Mouse (Mus musculus): ENCODE measurements at regions not wholly inside any gene's neighbourhood (a gene's known extent, or its start where the extent isn't known, plus 50 kb on each side); places are given as distances from the start of the nearest gene placed in this dataset.
A peak's percentile ranks its signal among the peaks of the same experiment; 100 is the strongest.
"Not testable (repeated sequence)": the region's sequence is repeated elsewhere in the genome, so short reads cannot be mapped to it uniquely, and the experiment has no call there.

DNA sequence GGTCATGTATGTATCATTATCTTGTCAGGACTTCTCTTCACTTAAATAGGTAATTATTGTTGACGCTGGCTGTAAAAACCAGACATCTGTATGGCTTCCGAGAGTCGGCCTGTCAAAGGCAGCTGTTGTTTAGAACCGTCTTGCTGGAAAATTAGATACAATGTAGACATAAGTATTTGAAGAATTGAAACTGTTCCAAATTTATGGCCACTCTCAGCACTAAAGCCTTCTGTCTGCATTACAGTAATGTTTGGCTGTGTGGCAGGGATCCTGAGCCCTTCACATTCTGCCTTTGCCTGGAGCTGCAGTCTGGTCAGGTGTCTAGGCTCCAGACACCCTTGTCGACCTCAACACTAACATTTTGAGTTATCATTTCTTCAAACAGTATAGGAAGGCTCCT, 300.2 kb upstream of the Cwc22 start:
- Histone ChIP-seq H3K9me3 (no peaks in the 10 kb centered on the region), H3K9ac (no peak overlapping the region), H3K4me2 (no peak overlapping the region), H3K27me3 (no peaks in the 10 kb centered on the region), H3K36me3 (no peaks in the 10 kb centered on the region), H3K4me1 (0 out of 2 replicates have a peak, but pooled peaks cover 2% of the 10 kb centered on the region), H3K4me3 (no peak overlapping the region), H3K27ac (no peak overlapping the region)
- 57% methylated on average over 5 of the region's 5 CpGs for WGBS
- ATAC-seq (ENCODE audit: insufficient number of reproducible peaks, low FRiP score, low TSS enrichment, low read depth): no peak

DNA sequence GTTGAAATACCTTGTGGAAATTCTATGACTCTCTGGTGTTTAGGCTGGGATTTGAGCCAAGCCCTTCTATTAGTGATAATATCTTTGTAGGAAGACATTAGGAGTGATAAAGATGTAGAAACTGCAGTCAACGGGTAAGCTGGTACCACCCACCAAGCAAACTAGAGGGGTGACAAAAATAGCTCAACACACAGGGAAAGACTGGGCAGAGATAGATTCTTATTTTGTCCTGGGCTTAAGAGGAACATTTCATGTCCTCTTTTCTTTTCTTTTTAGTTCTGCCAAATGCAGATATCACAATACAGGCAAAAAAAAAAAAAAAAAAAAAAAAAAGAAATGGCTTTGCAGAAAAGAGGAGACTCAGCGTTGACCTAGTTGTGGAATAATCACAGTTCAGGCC, 294.1 kb upstream of the Cwc22 start:
- no peaks in the 10 kb centered on the region for H3K9me3 ChIP-seq
- no peaks in the 10 kb centered on the region for H3K27me3 ChIP-seq
- 0 out of 2 replicates have a peak, but pooled peaks cover 2% of the 10 kb centered on the region for H3K4me1 ChIP-seq
- no peaks in the 10 kb centered on the region for H3K36me3 ChIP-seq
- WGBS: 59% methylated on average over 2 of the region's 2 CpGs
- H3K4me3 ChIP-seq: no peak overlapping the region
- H3K9ac ChIP-seq: no peak overlapping the region
- ATAC-seq (ENCODE audit: insufficient number of reproducible peaks, low FRiP score, low TSS enrichment, low read depth): no peak
- no peak overlapping the region for H3K4me2 ChIP-seq
- H3K27ac ChIP-seq: no peak overlapping the region

DNA sequence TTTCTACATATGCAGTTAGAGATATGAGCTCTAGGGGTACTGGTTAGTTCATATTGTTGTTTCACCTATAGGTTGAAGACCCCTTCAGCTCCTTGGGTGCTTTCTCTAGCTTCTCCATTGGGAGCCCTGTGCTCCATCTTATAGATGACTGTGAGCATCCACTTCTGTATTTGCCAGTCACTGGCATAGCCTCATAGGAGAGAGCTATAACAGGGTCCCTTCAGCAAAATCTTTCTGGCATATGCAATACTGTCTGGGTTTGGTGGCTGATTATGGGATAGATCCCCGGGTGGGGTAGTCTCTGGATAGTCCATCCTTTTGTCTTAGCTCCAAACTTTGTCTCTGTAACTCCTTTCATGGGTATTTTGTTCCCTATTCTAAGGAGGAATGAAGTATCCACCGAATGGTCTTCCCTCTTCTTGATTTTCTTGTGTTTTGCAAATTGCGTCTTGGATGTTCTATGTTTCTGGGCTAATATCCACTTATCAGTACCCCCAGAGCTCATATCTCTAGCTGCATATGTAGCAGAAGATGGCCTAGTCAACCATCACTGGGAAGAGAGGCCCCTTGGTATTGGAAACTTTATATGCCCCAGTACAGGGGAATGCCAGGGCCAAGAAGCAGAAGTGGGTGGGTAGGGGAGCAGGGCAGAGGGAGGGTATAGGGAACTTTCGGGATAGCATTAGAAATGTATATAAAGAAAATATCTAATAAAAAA, 279.4 kb upstream of the Cwc22 start:
- H3K9me3 ChIP-seq; H3K27me3 ChIP-seq; H3K4me2 ChIP-seq; ATAC-seq (ENCODE audit: insufficient number of reproducible peaks, low FRiP score, low TSS enrichment, low read depth); H3K4me1 ChIP-seq; H3K9ac ChIP-seq; H3K36me3 ChIP-seq; H3K27ac ChIP-seq; H3K4me3 ChIP-seq: not testable (repeated sequence)
- 85% methylated on average over 4 of the region's 4 CpGs for WGBS

DNA sequence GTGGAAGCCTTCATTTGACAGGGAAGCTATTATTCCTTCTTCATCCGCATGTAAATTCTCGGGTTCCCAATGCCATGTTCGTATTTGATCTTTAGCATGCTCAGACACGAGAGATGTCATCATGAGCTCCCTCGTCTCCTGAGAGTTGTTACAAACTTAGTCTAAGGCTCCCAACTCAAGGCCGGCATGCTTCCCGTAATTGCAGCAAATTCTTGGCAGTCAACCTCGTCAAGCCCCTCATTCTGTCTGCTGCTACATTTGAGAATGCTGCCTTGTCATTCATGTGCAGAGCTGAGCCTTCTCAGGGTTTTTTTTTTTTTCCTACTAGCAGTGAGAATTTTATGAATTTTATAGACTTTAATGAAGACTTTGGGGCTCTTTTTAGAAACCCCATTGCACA, 268.3 kb upstream of the Cwc22 start:
- H3K4me2 ChIP-seq: no peak overlapping the region
- no peaks in the 10 kb centered on the region for H3K4me1 ChIP-seq
- no peak for ATAC-seq (ENCODE audit: insufficient number of reproducible peaks, low FRiP score, low TSS enrichment, low read depth)
- 47% methylated on average over 8 of the region's 8 CpGs for WGBS
- H3K9me3 ChIP-seq: no peaks in the 10 kb centered on the region
- no peak overlapping the region for H3K4me3 ChIP-seq
- H3K9ac ChIP-seq: no peak overlapping the region
- H3K27ac ChIP-seq: no peak overlapping the region
- H3K27me3 ChIP-seq: no peaks in the 10 kb centered on the region
- no peaks in the 10 kb centered on the region for H3K36me3 ChIP-seq

DNA sequence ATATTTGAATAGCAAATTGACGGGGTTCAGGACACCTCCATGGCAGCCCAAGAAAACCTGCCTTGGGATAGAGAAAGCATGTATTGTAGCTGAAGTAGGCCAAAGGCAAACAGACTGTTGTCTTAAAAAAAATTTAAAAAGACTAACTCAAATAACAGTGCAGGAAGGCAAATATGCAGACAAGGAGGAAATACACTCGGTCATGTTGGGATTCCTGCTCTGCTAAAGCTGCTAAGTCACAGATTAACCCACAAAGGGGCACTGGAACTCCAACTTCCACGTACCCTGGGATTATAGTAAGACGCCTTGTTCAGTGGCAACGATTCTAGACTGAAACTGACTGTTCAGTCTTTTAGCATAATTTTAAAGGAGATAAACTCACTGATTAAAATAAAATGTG, 258.9 kb upstream of the Cwc22 start:
- ATAC-seq (ENCODE audit: insufficient number of reproducible peaks, low FRiP score, low TSS enrichment, low read depth): no peak
- Histone ChIP-seq H3K4me1 (0 out of 2 replicates have a peak, but pooled peaks cover 2% of the 10 kb centered on the region), H3K27me3 (no peaks in the 10 kb centered on the region), H3K27ac (no peak overlapping the region), H3K36me3 (no peaks in the 10 kb centered on the region), H3K4me3 (no peak overlapping the region), H3K4me2 (no peak overlapping the region), H3K9ac (no peak overlapping the region), H3K9me3 (no peaks in the 10 kb centered on the region)
- WGBS: 47% methylated on average over 5 of the region's 5 CpGs

DNA sequence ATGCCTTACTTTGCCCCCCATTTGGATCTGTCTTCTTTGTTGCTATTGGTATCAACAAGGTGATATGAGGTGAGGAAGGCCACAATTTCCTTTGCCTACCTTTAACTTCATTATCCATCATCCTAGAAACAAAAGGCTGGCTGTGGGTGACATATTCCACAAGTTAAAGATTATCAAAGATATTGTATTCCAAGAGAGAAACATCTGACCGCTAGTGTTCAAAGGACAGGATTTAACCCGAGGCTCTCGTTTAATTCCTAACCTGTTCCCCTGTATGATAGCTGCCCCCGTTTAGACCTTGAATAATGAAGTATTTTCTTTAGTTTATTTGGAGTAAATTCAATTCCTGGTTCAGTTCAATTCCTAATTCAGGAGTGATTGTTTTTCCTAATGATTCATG, 249.8 kb upstream of the Cwc22 start:
- 79% methylated on average over 4 of the region's 4 CpGs for WGBS
- ATAC-seq (ENCODE audit: insufficient number of reproducible peaks, low FRiP score, low TSS enrichment, low read depth): no peak

DNA sequence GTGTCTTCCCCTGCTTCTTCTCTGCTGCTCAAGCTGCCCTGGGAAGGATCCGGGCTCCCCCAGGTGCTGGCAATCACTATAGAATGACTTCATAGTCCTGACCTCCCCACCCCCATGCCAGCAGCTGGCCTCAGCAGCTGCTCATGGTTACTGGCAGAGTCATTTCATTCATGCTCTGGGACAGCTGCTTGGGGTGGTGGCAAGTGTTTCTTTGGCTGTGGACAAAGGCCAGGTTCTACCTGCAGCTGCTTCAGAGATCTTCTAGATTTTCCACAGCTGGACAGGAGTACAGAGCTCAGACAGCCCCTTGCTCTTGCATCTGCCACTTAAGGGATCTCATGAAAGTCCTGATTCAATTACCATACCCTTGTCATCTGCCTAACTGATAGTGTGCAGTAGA, 243.4 kb upstream of the Cwc22 start:
- Histone ChIP-seq H3K27ac (no peak overlapping the region), H3K4me1 (peaks cover 5% of the 10 kb centered on the region; the same call in 1 of the 2 replicates), H3K9ac (no peak overlapping the region), H3K36me3 (no peaks in the 10 kb centered on the region), H3K4me3 (no peak overlapping the region), H3K9me3 (no peaks in the 10 kb centered on the region), H3K27me3 (no peaks in the 10 kb centered on the region), H3K4me2 (no peak overlapping the region)
- WGBS: 0% methylated on average over 1 of the region's 1 CpGs
- ATAC-seq (ENCODE audit: insufficient number of reproducible peaks, low FRiP score, low TSS enrichment, low read depth): peak; percentile 75; the same call in 1 of the 2 replicates

More for the DNA sequence above, 249.8 kb upstream of the Cwc22 start:
- no peak overlapping the region for H3K4me3 ChIP-seq
- H3K9ac ChIP-seq: no peak overlapping the region
- no peak overlapping the region for H3K4me2 ChIP-seq
- no peaks in the 10 kb centered on the region for H3K36me3 ChIP-seq
- no peaks in the 10 kb centered on the region for H3K9me3 ChIP-seq
- H3K27ac ChIP-seq: no peak overlapping the region
- H3K27me3 ChIP-seq: no peaks in the 10 kb centered on the region
- no peaks in the 10 kb centered on the region for H3K4me1 ChIP-seq

DNA sequence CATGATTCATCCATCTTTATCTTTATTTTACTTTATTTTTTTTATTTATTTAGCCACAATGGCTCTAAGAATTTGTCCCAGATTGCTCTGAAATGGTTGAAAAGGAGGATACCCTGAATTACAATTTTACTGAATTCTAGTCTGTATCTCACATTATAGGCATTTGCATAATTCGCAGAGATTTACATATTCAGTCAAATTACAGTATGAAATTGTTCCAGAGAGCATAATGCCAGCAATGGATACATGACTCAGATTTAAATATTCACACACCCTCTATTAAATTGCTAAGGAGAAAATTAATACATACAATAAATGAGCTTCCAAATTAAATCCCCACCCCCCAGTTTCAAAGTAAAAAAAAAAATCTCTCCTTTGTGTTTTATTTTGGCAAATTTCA, 238.8 kb upstream of the Cwc22 start:
- Histone ChIP-seq H3K4me1 (peaks cover 5% of the 10 kb centered on the region; the same call in 1 of the 2 replicates), H3K9ac (no peak overlapping the region), H3K27ac (no peak overlapping the region), H3K9me3 (no peaks in the 10 kb centered on the region), H3K27me3 (no peaks in the 10 kb centered on the region), H3K36me3 (no peaks in the 10 kb centered on the region), H3K4me3 (no peak overlapping the region), H3K4me2 (no peak overlapping the region)
- ATAC-seq (ENCODE audit: insufficient number of reproducible peaks, low FRiP score, low TSS enrichment, low read depth): no peak
- 77% methylated on average over 1 of the region's 1 CpGs for WGBS

DNA sequence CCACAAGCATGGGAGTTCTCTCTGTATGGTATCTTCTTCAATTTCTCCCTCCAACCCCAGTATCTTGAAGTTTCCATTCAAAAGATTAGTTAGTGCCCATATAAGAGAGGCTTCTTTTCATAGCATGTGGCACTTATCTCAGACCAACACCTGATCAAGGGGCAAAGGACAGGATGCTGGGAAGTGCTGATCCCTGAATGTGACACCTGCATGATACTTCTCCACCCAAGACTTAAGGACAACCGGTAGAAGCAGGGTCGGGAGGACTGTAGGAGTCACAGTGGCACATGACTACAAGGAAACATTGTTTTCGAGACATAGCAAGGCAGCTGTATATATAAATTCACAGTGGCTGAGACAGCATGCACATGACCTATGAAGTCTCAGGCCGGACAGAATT, 227.6 kb upstream of the Cwc22 start:
- H3K9ac ChIP-seq: no peak overlapping the region
- no peak for ATAC-seq (ENCODE audit: insufficient number of reproducible peaks, low FRiP score, low TSS enrichment, low read depth)
- H3K27me3 ChIP-seq: no peaks in the 10 kb centered on the region
- WGBS: 64% methylated on average over 4 of the region's 4 CpGs
- no peaks in the 10 kb centered on the region for H3K36me3 ChIP-seq
- no peaks in the 10 kb centered on the region for H3K4me1 ChIP-seq
- no peak overlapping the region for H3K4me2 ChIP-seq
- no peak overlapping the region for H3K4me3 ChIP-seq
- no peak overlapping the region for H3K27ac ChIP-seq
- no peaks in the 10 kb centered on the region for H3K9me3 ChIP-seq

DNA sequence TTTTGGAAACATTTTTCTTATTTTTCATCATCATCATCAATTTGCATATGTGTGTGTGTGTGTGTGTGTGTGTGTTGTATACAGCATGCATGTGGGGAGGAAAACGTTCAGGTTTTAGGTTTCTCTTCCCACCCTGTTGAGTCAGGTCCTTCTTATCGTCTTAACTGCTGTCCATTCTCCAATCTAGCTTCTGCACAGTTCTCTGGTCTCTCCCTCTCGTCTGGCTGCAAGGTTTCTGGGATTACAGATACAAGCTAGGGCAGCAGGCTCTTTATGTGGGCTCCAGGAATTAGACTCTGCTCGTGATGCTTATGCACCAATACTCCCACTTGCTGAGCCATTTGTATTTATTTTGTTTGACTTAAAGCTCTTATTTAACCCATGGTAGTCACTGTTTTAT, 226.6 kb upstream of the Cwc22 start:
- 59% methylated on average over 4 of the region's 4 CpGs for WGBS
- H3K27me3 ChIP-seq: no peaks in the 10 kb centered on the region
- ATAC-seq (ENCODE audit: insufficient number of reproducible peaks, low FRiP score, low TSS enrichment, low read depth): no peak

DNA sequence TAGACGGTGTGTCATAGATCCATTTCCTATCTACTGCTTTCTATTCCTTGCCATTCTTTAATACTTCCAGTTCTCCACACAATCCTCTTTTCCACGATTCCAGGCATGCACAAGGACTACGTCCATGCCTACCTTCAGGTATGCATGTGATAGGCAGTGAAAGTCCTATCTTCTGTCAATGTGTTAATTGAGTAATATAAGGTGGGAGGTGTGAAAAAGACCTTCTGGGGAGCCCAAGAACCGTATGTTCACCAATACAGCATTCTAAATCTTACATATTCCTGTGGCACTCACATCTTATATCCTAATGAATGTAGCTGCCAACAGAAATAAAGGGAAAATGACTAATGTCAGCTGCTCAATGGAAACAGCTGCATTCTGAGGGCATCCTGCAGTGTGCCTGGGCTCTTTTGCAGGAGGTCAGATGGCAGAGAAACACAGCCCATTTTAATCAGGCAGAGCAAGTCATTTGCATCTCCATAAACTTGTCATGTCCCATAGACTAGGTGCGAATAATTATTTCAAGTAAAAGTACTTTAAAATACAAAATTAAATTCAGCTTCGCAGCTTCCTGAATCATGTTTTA, 224.1 kb upstream of the Cwc22 start:
- 76% methylated on average over 6 of the region's 6 CpGs for WGBS
- no peaks in the 10 kb centered on the region for H3K36me3 ChIP-seq
- no peaks in the 10 kb centered on the region for H3K9me3 ChIP-seq
- no peak overlapping the region for H3K4me3 ChIP-seq
- H3K27ac ChIP-seq: no peak overlapping the region
- no peak overlapping the region for H3K9ac ChIP-seq
- H3K4me1 ChIP-seq: no peaks in the 10 kb centered on the region
- no peak overlapping the region for H3K4me2 ChIP-seq
- H3K27me3 ChIP-seq: no peaks in the 10 kb centered on the region
- no peak for ATAC-seq (ENCODE audit: insufficient number of reproducible peaks, low FRiP score, low TSS enrichment, low read depth)

More for the DNA sequence above, 226.6 kb upstream of the Cwc22 start:
- H3K36me3 ChIP-seq: no peaks in the 10 kb centered on the region
- H3K4me3 ChIP-seq: no peak overlapping the region
- H3K9me3 ChIP-seq: no peaks in the 10 kb centered on the region
- no peaks in the 10 kb centered on the region for H3K4me1 ChIP-seq
- no peak overlapping the region for H3K9ac ChIP-seq
- no peak overlapping the region for H3K27ac ChIP-seq
- no peak overlapping the region for H3K4me2 ChIP-seq

DNA sequence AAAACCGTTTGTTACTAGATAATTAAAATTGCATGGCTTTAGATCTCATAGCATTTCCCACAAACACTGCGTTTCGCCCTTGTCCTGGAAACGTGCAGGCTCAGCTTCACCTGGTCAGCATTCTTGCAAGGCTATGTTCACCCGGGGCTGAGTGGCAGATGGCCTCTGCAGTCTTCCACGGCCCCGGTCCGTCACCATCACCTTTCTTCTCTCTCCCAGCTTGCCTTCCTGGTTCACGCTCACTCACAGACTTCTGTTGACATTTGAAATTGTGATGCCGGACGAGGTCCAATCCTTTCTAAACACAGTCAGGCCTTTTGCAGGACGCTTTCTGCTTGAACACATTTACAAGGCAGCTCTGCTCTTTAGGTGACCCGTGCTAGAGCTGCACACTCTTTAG, 219.3 kb upstream of the Cwc22 start:
- 63% methylated on average over 13 of the region's 13 CpGs for WGBS

More for the DNA sequence above, 219.3 kb upstream of the Cwc22 start:
- Histone ChIP-seq H3K36me3 (no peaks in the 10 kb centered on the region), H3K27me3 (no peaks in the 10 kb centered on the region), H3K9ac (no peak overlapping the region), H3K9me3 (no peaks in the 10 kb centered on the region), H3K4me2 (no peak overlapping the region), H3K27ac (no peak overlapping the region), H3K4me3 (no peak overlapping the region), H3K4me1 (no peaks in the 10 kb centered on the region)
- ATAC-seq (ENCODE audit: insufficient number of reproducible peaks, low FRiP score, low TSS enrichment, low read depth): no peak

All from limb, embryonic 15.5 days (tissue).